Mouse (Mus musculus): ENCODE results near the gene Sirt4. TPM values are rescaled to one million over a fixed set of nuclear protein-coding genes. Genes with fewer than 3 reads are reported as not detected.

Sirt4 gene
- total and polyA plus RNA-seq, 3 experiments: 15.3 to 25.1 (median 18.8) TPM

DNA sequence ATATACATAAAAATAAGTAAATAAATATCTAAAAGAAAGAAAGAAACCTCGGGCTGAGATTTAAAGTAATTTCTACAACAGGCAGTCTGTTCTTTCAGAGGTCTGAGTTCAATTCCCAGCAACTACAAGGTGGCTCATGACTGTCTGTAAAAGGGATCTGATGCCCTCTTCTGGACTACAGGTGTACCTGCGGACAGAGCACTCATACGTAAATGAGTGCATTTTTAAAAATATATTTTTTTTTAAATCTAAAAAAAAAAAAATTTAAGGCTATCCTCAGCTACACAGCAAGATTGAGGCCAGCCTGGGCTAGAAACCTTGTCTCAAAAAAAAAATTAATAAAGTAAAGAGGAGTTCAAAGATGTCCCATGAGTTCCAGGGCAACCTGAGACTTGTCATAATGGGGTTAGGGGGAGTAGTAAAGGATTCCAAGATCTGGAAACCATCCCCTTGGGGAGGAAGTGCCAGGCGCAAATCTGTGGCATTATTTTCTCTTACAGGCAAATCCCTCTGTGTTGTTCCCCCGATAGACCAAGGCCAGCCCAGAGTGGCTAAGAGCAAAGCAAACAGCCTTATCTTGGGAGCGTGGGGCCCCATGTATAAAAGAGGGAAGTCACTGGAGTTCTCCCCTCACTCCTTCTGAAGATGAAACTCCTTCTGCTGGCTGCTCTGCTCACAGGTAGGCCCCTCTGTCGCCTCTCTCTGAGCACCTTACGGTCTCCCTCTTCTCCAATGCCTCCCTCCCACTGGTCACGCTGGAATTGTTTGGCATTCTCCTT is 18.7 kb downstream of the Sirt4 start, which contains the start of gene Pla2g1b:
Gene Pla2g1b, plus strand, starts transcription at position 621 of the 779 bp plus-strand sequence.
- Histone ChIP-seq H3K79me2 (replicated peaks; ENCODE audit: control insufficient read depth, insufficient read depth, low read length) (no peaks in the 10 kb centered on the region), H3K27ac (no peak within 1 kb of the TSS), H3K36me3 (ENCODE audit: control insufficient read depth, insufficient read depth, low read length) (no peaks in the 10 kb centered on the region), H3K9ac (ENCODE audit: low read depth, low read length) (no peak within 1 kb of the TSS), H3K4me3 (no peak within 1 kb of the TSS), H3K27me3 (ENCODE audit: control insufficient read depth, insufficient read depth, low read length) (no peaks in the 10 kb centered on the region), H3K4me1 (ENCODE audit: control insufficient read depth, insufficient read depth, low read length) (no peaks in the 10 kb centered on the region)
- WGBS: 46% methylated on average over 9 of the region's 9 CpGs
- intact Hi-C loops (cut with DNase I): no loop called here
- DNase-seq: no peak
- no peak for TF ChIP-seq EP300 (IDR thresholded peaks at IDR 0.05; ENCODE audit: insufficient read depth, low read depth, low read length)
- TF ChIP-seq CTCF (IDR thresholded peaks at IDR 0.05): peak; percentile 53
- no peak for TF ChIP-seq POLR2A (IDR thresholded peaks at IDR 0.05; ENCODE audit: insufficient read depth, low read depth, low read length)

DNA sequence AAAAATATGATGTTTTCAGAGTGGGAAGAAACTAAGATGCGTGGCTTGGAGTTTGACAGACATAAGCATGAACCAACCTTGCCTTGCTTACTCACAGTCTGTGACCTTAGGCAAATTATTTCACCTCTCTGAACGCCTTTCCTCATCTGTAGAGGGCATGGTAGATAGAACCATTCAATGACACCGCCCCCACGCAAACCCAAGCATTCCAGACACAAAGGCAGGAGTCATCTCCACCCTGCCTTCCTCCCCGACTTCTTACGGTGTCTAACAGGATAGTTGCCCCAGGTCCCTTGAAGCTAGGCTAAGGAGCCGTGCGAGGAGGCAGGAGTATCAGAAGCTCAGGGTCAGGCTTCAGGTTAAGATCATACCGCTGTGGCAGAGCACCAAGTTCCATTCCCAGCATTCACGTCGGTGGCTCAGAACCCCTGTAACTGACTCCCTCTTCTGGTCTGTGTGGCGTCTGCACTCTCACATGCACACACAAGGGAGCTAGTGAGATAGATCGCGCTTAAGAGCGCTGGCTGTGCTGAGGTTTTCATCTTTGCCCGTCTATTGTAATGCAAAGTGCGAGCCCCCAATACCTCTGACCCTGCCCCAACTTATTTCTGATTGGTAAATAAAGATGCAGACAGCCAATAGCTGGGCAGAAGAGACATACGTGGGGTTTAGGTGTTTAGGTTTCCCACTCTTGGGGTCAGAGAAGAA is 20.0 kb downstream of the Sirt4 start:
- no peak overlapping the region for H3K4me3 ChIP-seq
- no peaks in the 10 kb centered on the region for H3K27me3 ChIP-seq (ENCODE audit: control insufficient read depth, insufficient read depth, low read length)
- no peak overlapping the region for H3K27ac ChIP-seq
- intact Hi-C loops (cut with DNase I): no loop called here
- H3K79me2 ChIP-seq (replicated peaks; ENCODE audit: control insufficient read depth, insufficient read depth, low read length): no peaks in the 10 kb centered on the region
- H3K9ac ChIP-seq (ENCODE audit: low read depth, low read length): no peak overlapping the region
- DNase-seq: no peak
- H3K4me1 ChIP-seq (ENCODE audit: control insufficient read depth, insufficient read depth, low read length): no peaks in the 10 kb centered on the region
- 76% methylated on average over 18 of the region's 18 CpGs for WGBS
- no peaks in the 10 kb centered on the region for H3K36me3 ChIP-seq (ENCODE audit: control insufficient read depth, insufficient read depth, low read length)
- TF ChIP-seq CTCF (IDR thresholded peaks at IDR 0.05) (no peak), EP300 (IDR thresholded peaks at IDR 0.05; ENCODE audit: insufficient read depth, low read depth, low read length) (no peak), POLR2A (IDR thresholded peaks at IDR 0.05; ENCODE audit: insufficient read depth, low read depth, low read length) (no peak)

DNA sequence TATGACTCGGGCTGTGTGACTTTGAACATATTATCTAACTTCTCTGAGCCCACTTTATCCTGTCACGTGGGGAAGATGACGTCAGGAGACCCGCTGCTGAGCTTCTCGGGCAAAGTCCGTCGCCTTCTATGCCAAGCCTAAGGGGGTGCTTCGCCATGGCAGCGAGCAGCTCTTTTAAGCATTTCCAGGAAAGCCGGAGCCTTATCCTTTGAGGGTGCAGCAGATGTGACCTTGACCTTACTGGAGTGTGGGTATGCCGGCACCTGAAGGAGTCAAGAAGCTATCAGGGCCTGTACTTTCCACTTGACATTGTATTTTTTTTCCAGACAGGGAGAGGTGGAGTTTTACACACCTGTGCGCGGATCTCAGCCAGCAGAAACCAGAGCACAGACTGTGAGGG is 25.6 kb downstream of the Sirt4 start:
- DNase-seq: no peak
- TF ChIP-seq EP300 (IDR thresholded peaks at IDR 0.05; ENCODE audit: insufficient read depth, low read depth, low read length) (no peak), CTCF (IDR thresholded peaks at IDR 0.05) (no peak), POLR2A (IDR thresholded peaks at IDR 0.05; ENCODE audit: insufficient read depth, low read depth, low read length) (no peak)
- WGBS: 57% methylated on average over 13 of the region's 13 CpGs

GRCm38 (mm10) chr5:115455838-115456237 is 28.7 kb downstream of the Sirt4 start:
- Histone ChIP-seq H3K4me1 (ENCODE audit: control insufficient read depth, insufficient read depth, low read length) (no peaks in the 10 kb centered on the region), H3K4me3 (no peak overlapping the region), H3K27me3 (ENCODE audit: control insufficient read depth, insufficient read depth, low read length) (no peaks in the 10 kb centered on the region), H3K9ac (ENCODE audit: low read depth, low read length) (no peak overlapping the region), H3K36me3 (ENCODE audit: control insufficient read depth, insufficient read depth, low read length) (no peaks in the 10 kb centered on the region), H3K79me2 (replicated peaks; ENCODE audit: control insufficient read depth, insufficient read depth, low read length) (no peaks in the 10 kb centered on the region), H3K27ac (no peak overlapping the region)
- intact Hi-C loops (cut with DNase I): no loop called here
- 81% methylated on average over 7 of the region's 7 CpGs for WGBS
- TF ChIP-seq POLR2A (IDR thresholded peaks at IDR 0.05; ENCODE audit: insufficient read depth, low read depth, low read length) (no peak), CTCF (IDR thresholded peaks at IDR 0.05) (no peak), EP300 (IDR thresholded peaks at IDR 0.05; ENCODE audit: insufficient read depth, low read depth, low read length) (no peak)
- DNase-seq: no peak

More for the DNA sequence above, 25.6 kb downstream of the Sirt4 start:
- Histone ChIP-seq H3K79me2 (replicated peaks; ENCODE audit: control insufficient read depth, insufficient read depth, low read length) (no peaks in the 10 kb centered on the region), H3K27ac (no peak overlapping the region), H3K4me1 (ENCODE audit: control insufficient read depth, insufficient read depth, low read length) (no peaks in the 10 kb centered on the region), H3K36me3 (ENCODE audit: control insufficient read depth, insufficient read depth, low read length) (no peaks in the 10 kb centered on the region), H3K27me3 (ENCODE audit: control insufficient read depth, insufficient read depth, low read length) (no peaks in the 10 kb centered on the region), H3K4me3 (no peak overlapping the region), H3K9ac (ENCODE audit: low read depth, low read length) (no peak overlapping the region)
- intact Hi-C loops (cut with DNase I): no loop called here

GRCm38 (mm10) chr5:115454422-115455090 is 30.0 kb downstream of the Sirt4 start:
- DNase-seq: no peak
- TF ChIP-seq EP300 (IDR thresholded peaks at IDR 0.05; ENCODE audit: insufficient read depth, low read depth, low read length) (no peak), CTCF (IDR thresholded peaks at IDR 0.05) (no peak), POLR2A (IDR thresholded peaks at IDR 0.05; ENCODE audit: insufficient read depth, low read depth, low read length) (no peak)
- no peak overlapping the region for H3K4me3 ChIP-seq
- H3K27ac ChIP-seq: no peak overlapping the region
- no peaks in the 10 kb centered on the region for H3K27me3 ChIP-seq (ENCODE audit: control insufficient read depth, insufficient read depth, low read length)
- 86% methylated on average over 12 of the region's 12 CpGs for whole genome bisulfite sequencing
- H3K4me1 ChIP-seq (ENCODE audit: control insufficient read depth, insufficient read depth, low read length): no peaks in the 10 kb centered on the region
- no peaks in the 10 kb centered on the region for H3K36me3 ChIP-seq (ENCODE audit: control insufficient read depth, insufficient read depth, low read length)
- intact Hi-C loops (cut with DNase I): no loop called here
- H3K79me2 ChIP-seq (replicated peaks; ENCODE audit: control insufficient read depth, insufficient read depth, low read length): no peaks in the 10 kb centered on the region
- H3K9ac ChIP-seq (ENCODE audit: low read depth, low read length): no peak overlapping the region
